Mouse (Mus musculus) frontal cortex, adult 2 months (tissue): Measurements from ENCODE around the gene Notch4. TPM values are rescaled to one million over a fixed set of nuclear protein-coding genes. Genes with fewer than 3 reads are reported as not detected.

Experiments used
- DNase-seq, 2 experiments: peaks; one replicate each; pipeline ENCODE4 v3.0.0; 2022; ENCODE audit warnings: low spot score in 1 of 2; ENCODE audit errors: extremely low spot score in 1 of 2
- polyA plus RNA-seq: library from polyadenylated mRNA; depleted of rRNA; stranded (reverse); fragments of >200 nt; gene quantifications from 2 replicates; pipeline ENCODE4 v1.2.3, GENCODE M21; 2012

Notch4 gene
- polyA plus RNA-seq, 1 experiment: 7.2 TPM

DNA sequence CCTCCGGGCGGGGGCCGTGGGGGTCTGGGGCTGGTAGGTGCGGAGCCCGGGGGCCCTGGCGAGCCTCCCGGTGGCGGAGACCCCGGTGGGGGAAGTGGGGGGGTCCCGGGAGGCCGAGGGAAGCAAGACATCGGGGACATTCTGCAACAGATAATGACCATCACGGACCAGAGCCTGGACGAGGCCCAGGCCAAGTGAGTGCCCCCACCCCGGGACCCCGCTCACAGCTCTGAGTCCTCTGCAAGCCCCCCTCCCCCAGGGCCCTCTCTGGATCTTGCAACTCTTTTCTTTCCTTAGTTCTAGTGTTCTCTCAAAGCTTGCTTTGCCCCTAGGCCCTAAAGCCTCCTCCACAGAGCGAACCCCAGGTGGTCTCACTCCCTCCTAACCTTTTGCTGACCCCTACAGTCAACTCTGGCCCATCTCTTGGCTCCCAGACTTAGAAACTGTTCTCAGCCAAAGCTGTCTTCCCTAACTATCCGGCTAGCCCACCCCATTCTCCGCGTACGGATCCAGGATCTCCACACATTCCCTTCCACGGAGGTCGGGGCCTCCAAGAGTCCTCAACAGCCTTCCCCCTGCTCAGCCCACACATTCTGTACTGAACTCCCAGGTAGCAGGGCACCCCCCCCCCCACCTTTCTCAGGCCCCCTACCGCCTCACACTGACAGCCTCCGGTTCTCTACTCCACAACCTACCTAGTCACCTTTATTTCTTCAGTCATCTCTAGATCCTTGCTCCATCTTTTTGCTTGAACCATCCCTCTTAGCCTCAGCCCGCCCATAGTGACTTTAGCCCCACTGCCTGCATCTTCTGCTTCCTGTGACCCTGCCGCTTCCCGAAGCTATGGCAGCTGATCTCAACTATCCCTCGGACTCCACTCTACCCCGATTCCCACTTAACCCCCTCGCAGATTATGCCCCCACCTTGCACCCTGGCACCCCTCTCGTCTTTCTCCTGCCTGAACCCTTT, 28.8 kb downstream of the Notch4 start:
- no peak for DNase-seq

- DNase-seq: no peak
Measured at GRCm38 (mm10) chr17:34593752-34594525, 29.9 kb downstream of the Notch4 start.

DNA sequence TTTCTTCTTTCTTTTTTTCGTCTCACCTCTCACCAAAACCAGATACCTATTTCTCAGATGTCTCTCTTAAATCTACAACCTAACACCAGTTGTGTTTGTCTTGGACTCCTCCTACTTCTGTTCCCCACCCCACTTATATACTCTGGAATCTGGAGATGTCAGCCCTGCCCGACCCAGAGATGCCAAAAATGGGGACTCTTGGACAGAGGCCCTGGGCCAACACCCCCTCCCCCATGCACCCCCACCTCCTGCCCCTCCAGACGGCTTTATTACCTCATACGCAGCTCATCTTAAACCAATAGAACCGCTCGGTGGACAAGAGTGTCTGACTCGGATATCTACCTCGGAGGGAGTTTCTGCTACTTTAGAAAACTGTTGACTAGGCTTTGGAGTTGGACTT, 32.0 kb downstream of the Notch4 start:
- no peak for DNase-seq

DNA sequence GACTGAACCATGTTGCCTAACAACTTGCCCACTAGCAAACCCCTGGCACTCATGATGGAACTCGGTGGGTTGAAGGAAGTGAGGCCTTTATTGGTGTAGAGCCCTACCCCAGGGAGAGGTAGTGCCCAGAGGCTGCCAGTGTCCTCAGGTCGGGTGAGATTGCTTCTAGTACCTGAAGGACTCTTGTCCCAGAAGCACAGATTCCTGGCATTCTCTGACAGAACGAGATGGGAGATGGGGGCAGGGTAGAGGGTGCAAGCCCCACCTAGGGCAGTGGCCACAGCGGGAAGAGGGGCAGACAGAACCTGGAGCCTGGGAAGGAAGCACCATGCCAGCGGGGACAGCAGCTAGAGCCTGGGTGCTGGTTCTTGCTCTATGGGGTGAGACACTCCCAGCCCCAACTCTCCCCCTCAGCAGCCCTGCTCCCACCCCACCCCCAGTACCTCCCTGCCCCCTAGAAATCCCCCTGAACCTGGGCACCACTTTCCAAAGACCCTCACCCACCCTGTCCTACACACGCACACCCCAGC, 33.6 kb downstream of the Notch4 start, which contains the start of gene Ager:
Gene Ager, plus strand, starts transcription at position 297 of the 530 bp plus-strand sequence.
- DNase-seq: no peak

- no peak for DNase-seq
Measured at GRCm38 (mm10) chr17:34599891-34600290, 35.8 kb downstream of the Notch4 start.

- no peak for DNase-seq
Measured at GRCm38 (mm10) chr17:34601796-34602195, 37.7 kb downstream of the Notch4 start.

DNA sequence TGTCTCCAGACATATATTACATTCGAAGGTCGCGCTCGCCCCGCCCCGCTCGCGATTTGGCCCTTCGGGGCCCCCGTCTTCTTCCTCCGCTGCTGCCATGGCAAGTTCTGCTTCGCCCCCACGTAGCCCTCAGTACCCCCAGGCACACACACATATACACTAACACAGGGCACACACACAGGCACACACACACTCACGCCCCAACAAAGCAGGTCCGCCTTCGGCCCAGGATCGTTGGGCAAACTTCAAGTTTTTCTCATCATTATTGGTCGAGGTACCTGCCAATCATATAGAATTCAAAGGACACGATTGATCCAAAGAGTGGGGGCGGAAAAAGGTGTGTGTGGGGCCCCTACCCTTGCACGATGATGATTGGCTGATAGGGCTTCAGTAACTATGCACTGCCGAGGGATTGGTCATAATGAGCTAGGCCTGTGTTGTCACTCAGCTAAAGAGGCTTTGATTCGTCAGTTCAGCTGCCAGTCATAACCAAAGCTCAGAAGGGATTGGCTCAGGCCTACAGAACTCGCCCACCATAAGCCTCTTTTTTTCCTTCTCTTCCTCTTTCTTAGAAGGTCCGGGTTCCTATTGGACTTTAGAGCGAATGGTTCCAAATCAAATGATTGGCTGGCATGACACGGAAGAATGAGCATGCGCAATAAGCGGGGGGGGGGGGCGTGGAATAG, 39.5 kb downstream of the Notch4 start, which contains the start of gene Rnf5:
Gene Rnf5, minus strand, starts transcription at position 316 of the 686 bp plus-strand sequence.
- DNase-seq: peak; percentile 100

DNA sequence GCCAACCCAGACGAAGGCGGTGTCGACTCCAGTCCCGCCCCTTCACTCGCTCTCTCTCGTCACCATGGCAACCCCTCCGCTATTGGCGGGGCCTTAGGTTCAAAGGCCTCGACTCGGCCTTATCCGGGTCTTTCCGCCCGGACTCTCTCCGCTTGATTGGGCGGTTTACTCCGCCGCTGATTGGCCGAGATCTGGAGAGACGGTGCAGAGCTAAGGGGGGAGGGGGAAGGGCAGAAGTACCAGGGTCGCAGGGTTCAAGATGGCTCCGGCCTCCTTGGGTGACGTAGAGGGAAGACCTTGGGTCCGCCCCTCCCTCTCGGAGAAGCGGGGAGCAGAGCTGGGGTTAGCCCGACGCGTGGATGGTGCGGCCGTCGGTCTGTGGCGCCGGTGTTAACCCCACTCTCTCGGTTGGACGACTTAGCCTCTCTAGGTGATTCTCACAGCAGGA, 40.0 kb downstream of the Notch4 start, which contains the start of gene Agpat1:
Gene Agpat1, plus strand, starts transcription at position 202 of the 448 bp plus-strand sequence.
- DNase-seq: peak; percentile 98

DNA sequence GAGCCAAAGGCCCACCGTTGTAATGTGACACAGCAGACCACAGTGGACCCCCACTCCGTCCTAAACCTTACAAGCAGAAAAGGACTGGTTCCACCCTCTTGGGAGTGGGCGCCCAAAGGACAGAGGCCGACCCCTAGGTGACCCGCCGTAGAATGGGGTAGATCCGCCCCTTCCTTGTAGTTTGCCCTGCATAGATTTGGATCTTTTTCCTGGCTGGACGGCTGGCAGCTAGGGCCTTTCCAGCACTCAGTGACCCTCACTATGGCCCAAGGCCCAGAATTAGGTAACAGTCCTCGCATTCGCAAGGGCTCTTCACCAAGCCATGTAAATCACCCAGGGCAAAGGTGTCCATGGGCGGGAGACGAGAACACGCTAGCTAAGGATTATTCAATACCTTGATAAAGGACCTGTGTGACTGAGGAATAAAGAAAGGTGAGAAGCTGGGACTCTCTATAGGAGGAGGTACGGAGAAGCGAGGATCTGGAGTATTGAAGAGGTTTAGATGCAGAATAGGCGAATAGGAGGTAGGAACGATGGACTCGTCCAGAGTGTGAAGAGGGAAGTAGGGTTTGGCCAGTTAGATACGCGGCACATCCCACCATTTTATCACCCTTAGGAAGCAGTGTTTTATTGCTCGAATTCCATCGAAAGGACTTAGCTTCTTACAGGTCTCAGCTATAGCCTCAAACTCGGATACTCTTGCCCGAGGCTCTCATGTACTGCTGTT, 40.6 kb downstream of the Notch4 start:
- no peak for DNase-seq

DNA sequence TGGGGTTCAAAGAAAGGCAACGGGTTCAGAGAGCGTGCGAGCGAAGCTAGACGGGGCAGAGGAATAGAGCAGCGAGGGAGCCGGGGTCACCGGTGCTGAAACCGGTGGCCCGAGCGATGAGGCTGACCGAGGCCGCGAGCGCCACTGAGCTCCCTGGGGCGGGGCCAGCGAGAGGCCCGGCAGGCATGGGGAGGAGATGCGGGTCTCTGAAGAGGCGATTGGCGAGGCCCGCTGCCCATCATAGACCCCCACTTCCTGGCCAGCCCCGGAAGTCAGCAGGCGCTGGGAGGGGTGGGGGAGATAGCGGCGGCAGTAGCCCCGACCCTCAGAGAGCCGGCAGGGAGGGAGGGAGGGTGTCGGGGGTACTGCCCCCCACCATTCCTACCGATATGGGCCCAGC, 41.5 kb downstream of the Notch4 start:
- peak; percentile 94 to 98 for DNase-seq

GRCm38 (mm10) chr17:34606186-34607039, 42.3 kb downstream of the Notch4 start:
- DNase-seq: no peak

GRCm38 (mm10) chr17:34607997-34608396, 43.9 kb downstream of the Notch4 start:
- no peak for DNase-seq

- no peak for DNase-seq
Measured at GRCm38 (mm10) chr17:34611050-34611449, 47.0 kb downstream of the Notch4 start.

DNA sequence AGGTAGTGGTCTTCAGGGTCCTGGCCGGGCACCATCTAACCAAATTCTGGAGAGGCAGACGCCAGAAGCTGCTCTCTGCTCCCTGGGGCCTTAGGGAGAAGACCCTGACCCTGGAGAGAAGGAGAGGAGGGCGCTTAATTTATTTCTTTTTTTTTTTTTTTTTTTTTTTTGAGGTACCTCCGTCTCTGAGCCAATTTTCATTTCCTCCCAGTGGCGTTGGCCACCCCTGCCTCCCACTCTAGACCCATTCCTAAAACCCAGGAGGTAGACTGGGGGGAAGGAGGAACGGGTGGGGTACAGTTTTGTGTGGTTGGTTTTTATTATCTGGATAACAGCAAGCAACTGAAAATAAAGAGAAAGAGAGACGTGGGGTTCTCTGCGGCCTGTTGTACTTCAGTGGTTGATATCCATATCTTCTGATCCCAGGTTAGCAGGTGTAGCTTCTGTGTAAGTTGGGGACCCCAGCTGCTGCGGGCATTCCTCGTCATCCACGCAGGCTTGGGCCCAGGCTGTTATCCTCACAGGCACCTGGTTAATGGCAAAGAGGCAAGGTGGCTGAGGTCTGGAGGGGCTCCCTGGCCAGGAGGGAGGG, 49.1 kb downstream of the Notch4 start:
- DNase-seq: no peak

DNA sequence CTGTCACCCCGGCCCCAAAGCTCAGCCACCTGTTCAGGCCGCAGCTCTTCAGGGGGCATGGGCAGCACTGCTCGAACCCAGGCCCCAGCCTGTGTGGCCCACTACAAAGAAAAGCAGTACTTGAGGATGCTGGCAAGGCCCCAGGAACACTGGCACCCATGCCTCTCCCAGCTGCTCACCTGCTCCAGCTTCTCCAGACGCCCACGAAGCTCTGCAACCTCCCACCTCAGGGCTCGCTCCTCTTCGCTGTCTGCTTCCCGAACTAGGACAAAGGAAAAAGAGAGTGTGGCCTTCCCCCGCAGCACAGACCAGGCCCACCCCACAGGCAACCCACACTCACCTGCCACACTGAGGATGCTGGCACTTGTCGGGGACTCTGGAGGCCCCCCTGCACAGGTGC, 49.8 kb downstream of the Notch4 start:
- DNase-seq: no peak

GRCm38 (mm10) chr17:34615871-34616270, 51.8 kb downstream of the Notch4 start, which contains the start of gene Egfl8:
Egfl8 (minus strand) TSS chr17:34615971.
- DNase-seq: no peak

DNA sequence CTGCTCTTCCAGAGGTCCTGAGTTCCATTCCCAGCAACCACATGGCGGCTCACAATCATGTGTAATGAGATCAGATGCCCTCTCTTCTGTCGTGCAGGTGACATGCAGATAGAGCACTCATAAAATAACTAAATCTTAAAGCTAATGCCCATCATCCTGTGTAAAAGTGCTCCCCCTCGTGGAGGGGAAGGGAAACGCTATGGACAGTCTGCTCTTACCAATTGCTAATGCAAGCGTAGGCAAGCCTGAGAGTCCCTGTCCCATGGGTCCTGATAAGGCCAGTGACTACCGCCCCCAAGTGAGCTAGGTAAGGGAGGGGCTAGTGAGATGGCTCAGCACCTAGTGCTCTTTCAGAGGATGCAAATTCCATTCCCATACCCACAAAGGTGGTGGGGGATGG, 54.9 kb downstream of the Notch4 start:
- DNase-seq: peak in 1 of 2 experiments; percentile 83

DNA sequence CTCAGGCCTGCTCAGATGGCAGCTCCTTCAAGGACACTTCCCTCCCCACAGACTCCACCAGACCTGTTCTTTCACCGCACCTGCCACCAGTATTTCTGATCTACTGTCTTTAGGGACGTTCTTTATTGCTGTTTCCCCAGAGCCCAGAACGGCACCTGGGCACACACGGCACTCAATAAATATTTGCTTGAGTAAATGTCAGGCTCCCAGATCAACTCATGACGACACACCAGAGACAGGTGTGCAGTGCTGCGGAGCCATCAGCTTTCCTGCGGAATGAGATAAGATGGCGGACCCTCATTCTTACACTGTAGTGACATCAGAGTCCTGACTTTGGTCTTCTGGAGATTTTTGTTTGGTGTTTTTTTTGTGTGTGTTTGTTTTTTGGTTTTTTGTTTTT, 56.9 kb downstream of the Notch4 start:
- DNase-seq: no peak
